Comparison of ENCODE assay signal across 15 mouse cellular contexts in the genomic region with DNA sequence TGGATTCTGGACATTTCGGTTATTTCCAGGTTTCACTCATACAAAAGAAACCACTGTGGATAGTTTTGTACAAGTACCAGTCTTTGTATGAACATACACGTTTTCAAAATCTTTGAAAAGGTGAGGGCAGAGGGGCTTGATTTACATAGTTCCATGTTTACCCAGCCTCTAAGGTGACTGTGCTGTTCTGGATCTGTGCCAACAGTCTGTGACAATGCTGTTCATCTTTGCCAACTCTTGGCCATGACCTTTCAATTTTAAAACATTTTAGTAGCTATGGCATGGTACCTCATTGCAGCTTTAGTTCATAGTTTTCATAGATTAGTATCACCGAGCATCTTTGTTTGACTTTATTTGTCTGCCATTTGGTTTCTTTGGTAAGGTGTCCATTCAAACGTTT.
"Had no signal": no experiment of that assay in that cellular context is flagged by ENCODE, and none has a peak within 500 bp of the region (broad histone marks: within the 10 kb centered on the region; RNA-seq: fewer than 3 reads in every experiment).

No protein-coding gene starts in this region.

- H3K9me3 ChIP-seq: kidney, embryonic 15.5 days; liver, embryonic 13.5 days; midbrain, embryonic 13.5 days; neural tube, embryonic 13.5 days had no signal

- DNase-seq: kidney, postnatal 10 days; kidney, postnatal 36 days; layer of hippocampus, postnatal 36 days; liver, embryonic 13.5 days; lung, adult 2 months; retina, postnatal 1 day; thymus, adult 18-20 months; thymus, postnatal 36 days had no signal

- H3K27me3 ChIP-seq: kidney, embryonic 15.5 days; liver, embryonic 13.5 days; midbrain, embryonic 13.5 days; neural tube, embryonic 13.5 days had no signal

- H3K27ac ChIP-seq: kidney, embryonic 15.5 days; left cerebral cortex, adult 2 months; liver, embryonic 13.5 days; macrophage; midbrain, embryonic 13.5 days; neural tube, embryonic 13.5 days had no signal

- H3K9ac ChIP-seq: kidney, embryonic 15.5 days; liver, embryonic 13.5 days; midbrain, embryonic 13.5 days; neural tube, embryonic 13.5 days had no signal

- H3K36me3 ChIP-seq: kidney, embryonic 15.5 days; liver, embryonic 13.5 days; midbrain, embryonic 13.5 days; neural tube, embryonic 13.5 days had no signal

- H3K4me3 ChIP-seq: kidney, embryonic 15.5 days; left cerebral cortex, adult 2 months; liver, embryonic 13.5 days; midbrain, embryonic 13.5 days; myocyte; neural tube, embryonic 13.5 days had no signal

- H3K4me2 ChIP-seq: kidney, embryonic 15.5 days; liver, embryonic 13.5 days; midbrain, embryonic 13.5 days; neural tube, embryonic 13.5 days had no signal

- ATAC-seq: midbrain, embryonic 13.5 days; midbrain, embryonic 16.5 days had no signal

- H3K4me1 ChIP-seq: kidney, embryonic 15.5 days; liver, embryonic 13.5 days; midbrain, embryonic 13.5 days; neural tube, embryonic 13.5 days had no signal
